Mouse (Mus musculus) central nervous system, embryonic 14 days (tissue): ENCODE data around the gene Osm. TPM values are rescaled to one million over a fixed set of nuclear protein-coding genes. Genes with fewer than 3 reads are reported as not detected.

Experiments
- polyA plus RNA-seq: library from polyadenylated mRNA; depleted of rRNA; stranded (reverse); fragments of >200 nt; gene quantifications from 2 replicates; pipeline ENCODE4 v1.2.3, GENCODE M21; 2012; rRNA removed

Osm gene
- polyA plus RNA-seq: 0.17 and 0.36 TPM in 2 replicates

GRCm38 (mm10) chr11:4235665-4236545, at the start of gene Osm:
Gene Osm (plus strand): TSS chr11:4236420.

DNA sequence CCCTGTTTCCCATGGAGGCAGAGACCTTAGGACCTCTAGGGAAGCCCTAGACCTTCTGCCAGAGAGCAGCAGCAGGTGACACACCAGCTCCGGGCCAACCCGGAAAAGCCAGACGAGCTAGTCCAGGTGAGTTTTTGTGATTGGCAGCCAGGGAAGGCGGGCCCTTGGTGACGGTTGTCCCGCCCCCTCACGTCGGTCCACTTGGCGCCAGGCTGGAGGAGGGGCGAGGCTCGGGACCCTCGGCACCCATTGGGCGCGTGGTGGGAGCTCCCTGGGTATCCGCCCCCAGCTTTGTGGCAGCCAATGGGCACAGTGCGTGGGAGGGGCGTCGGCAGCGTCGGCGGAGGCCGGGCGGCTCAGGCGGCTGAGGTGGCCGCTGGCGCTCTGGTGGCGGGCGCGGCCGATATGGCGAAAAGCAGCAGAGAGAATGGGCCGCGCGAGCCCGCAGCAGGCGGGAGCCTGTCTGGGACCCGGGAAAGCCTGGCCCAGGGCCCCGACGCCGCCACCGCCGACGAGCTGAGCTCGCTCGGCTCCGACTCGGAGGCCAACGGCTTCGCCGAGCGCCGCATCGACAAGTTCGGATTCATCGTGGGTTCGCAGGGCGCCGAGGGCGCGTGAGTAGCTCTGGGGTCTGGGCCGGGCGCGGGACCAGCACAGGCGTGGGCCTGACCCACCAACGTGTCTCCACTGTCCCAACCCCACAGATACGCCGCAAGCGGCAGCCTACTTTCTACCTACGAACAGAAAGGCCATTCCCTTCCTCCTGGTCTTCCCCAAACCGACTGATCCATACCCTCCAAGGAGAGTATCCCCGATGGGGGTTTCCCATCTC, 49.5 kb upstream of the Osm start, which contains the start of gene Tbc1d10a:
Gene Tbc1d10a (plus strand): TSS at position 304 of the 832 bp plus-strand sequence.

DNA sequence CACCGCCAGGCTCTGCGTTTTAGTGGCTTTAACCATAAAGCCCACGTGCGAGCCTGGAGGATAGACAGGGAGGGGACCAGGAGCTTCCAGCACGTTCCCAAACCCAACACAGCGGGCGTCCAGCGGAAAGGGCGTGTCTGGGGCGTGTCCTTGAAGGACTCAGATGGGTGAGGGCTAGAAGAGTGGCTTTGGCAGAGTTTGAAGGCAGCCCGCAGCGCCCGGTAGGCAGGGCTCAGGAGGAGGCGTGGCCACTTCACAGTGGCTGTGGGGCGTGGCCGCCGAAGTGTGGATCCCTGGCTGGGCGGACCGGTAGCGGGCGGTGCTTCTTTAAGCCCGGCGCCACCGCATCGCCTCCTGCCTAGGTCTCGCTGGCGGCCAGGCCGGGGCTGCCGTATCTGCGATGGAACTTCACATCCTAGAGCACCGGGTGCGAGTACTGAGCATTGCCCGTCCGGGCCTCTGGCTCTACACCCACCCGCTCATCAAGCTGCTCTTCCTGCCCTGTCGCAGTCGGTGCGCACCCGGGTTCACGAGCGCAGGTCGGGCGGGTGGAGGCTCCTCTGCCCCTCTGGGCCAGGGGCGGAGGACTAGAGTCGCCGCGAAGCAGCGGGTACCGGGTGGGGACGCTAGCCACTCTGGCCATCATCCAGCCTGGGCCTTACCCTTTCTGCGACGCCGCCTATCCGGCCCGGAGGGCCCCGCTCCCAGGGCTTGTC, 18.1 kb upstream of the Osm start, which contains the start of gene Castor1:
Gene Castor1 (plus strand): TSS at position 312 of the 716 bp plus-strand sequence.

DNA sequence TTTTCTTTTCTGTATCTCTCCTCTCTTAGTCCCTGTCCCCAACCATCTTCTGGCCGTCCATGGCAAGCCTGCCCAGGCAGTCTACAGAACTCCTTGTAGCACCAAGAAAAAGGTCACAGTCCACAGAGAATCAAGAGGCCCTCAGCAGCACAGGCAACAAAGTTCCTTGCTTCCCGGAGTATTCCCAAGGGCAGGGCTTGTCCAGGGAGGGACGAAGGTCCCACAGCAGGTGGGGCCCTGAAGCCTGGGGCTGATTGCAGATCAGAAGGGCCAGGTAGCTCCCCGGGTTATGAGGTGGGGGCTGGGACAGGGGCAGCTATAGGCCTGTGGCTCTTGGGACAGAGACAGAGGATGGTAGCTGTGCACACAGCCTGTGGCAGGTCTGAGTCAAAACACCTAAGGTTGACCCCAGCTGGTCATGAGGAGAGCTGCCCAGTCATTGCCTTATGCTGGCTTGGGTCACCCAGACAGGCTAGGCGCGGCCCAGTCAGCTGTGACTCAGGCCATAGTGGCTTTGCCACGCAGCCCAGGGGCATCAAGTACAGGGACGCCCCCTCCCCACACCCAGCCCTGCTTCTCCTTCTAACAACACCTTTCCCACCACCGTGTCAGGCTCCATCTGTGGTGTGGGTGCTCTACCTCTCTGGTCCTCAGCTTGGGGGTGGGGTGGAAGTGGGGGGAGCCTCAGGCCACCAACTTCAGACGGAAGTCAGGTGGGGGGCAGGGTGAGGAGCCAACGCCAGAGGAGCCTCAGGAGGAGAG, 20.8 kb downstream of the Osm start, which contains the start of gene Lif:
Gene Lif (plus strand): TSS at position 712 of the 762 bp plus-strand sequence.

Other genes with a start within 250 kb of the Osm start
- not detected in 2 replicates for gene Sec14l4, start 205.0 kb upstream of the Osm start, polyA plus RNA-seq
- gene Sec14l3, start 171.6 kb upstream of the Osm start, polyA plus RNA-seq: 0.11 and 0.22 TPM in 2 replicates
- 5.5 and 5.7 TPM in 2 replicates for gene Mtfp1, start 141.0 kb upstream of the Osm start, polyA plus RNA-seq
- 4.5 and 6.8 TPM in 2 replicates for gene Sec14l2, start 113.0 kb upstream of the Osm start, polyA plus RNA-seq
- 62.6 and 66.7 TPM in 2 replicates for gene Rnf215, start 101.2 kb upstream of the Osm start, polyA plus RNA-seq
- 13.8 and 16.7 TPM in 2 replicates for gene Ccdc157, start 76.1 kb upstream of the Osm start, polyA plus RNA-seq
- gene Sf3a1, start 76.1 kb upstream of the Osm start, polyA plus RNA-seq: 86.8 and 88.9 TPM in 2 replicates
- 38.0 and 43.3 TPM in 2 replicates for gene Tbc1d10a, start 49.6 kb upstream of the Osm start, polyA plus RNA-seq
- gene Castor1, start 18.2 kb upstream of the Osm start, polyA plus RNA-seq: 1.4 and 3.1 TPM in 2 replicates
- 0.10 and 0.16 TPM in 2 replicates for gene Lif, start 21.1 kb downstream of the Osm start, polyA plus RNA-seq
- gene Hormad2, start 204.7 kb downstream of the Osm start, polyA plus RNA-seq: 0.11 and 0.14 TPM in 2 replicates